Mouse (Mus musculus) midbrain, postnatal 0 days (tissue): ENCODE results near the gene Cbx6. TPM values are rescaled to one million over a fixed set of nuclear protein-coding genes. Genes with fewer than 3 reads are reported as not detected.
A peak's percentile ranks its signal among the peaks of the same experiment; 100 is the strongest.

Experiments used
- ATAC-seq: fragments of 200-750 bp; cut with Nextera tagmentation; 2 replicates; pipeline ENCODE4 v1.8.0; 2017; ENCODE audit warnings: moderate number of reproducible peaks, mild to moderate bottlenecking, moderate TSS enrichment, moderate library complexity; ENCODE audit not compliant: low FRiP score
- DNase-seq: peaks from one replicate; pipeline ENCODE4 v3.0.0-alpha.2; 2015; ENCODE audit warnings: low spot score
- H3K27ac ChIP-seq: fragments of 300-500 bp; sonication (generic); 2 replicates; pipeline ENCODE4 v1.5.1; 2014; ENCODE audit warnings: low read depth, mild to moderate bottlenecking, low read length, mixed read lengths
- H3K27me3 ChIP-seq: fragments of 300-500 bp; sonication (generic); 2 replicates; pipeline ENCODE4 v1.6.1; 2014; ENCODE audit warnings: low read length, control low read depth, mixed read lengths; ENCODE audit not compliant: insufficient read depth
- H3K36me3 ChIP-seq: fragments of 300-500 bp; sonication (generic); 2 replicates; pipeline ENCODE4 v1.6.1; 2014; ENCODE audit warnings: low read length, control low read depth, mixed read lengths; ENCODE audit not compliant: insufficient read depth
- H3K4me1 ChIP-seq: fragments of 300-500 bp; sonication (generic); 2 replicates; pipeline ENCODE4 v1.6.1; 2014; ENCODE audit warnings: mild to moderate bottlenecking, control low read depth, antibody characterized with exemption, low read length, mixed read lengths; ENCODE audit not compliant: insufficient read depth
- H3K4me2 ChIP-seq: fragments of 300-500 bp; sonication (generic); 2 replicates; pipeline ENCODE4 v1.6.1; 2014; ENCODE audit warnings: low read depth, mild to moderate bottlenecking, low read length, mixed read lengths; ENCODE audit not compliant: poor library complexity, severe bottlenecking
- H3K4me3 ChIP-seq: fragments of 300-500 bp; sonication (generic); 2 replicates; pipeline ENCODE4 v1.5.1; 2014; ENCODE audit warnings: low read depth, mild to moderate bottlenecking, low read length, moderate library complexity
- H3K9ac ChIP-seq: fragments of 300-500 bp; sonication (generic); replicated peaks from 2 replicates; pipeline ENCODE4 v1.6.1; 2014; ENCODE audit warnings: mild to moderate bottlenecking, low read length, moderate library complexity, mixed read lengths; ENCODE audit not compliant: poor library complexity, severe bottlenecking
- H3K9me3 ChIP-seq: fragments of 300-500 bp; sonication (generic); 2 replicates; pipeline ENCODE4 v1.6.1; 2016; ENCODE audit warnings: low read length, control low read depth
- CTCF ChIP-seq: IDR thresholded peaks from 2 replicates; pipeline ENCODE4 v1.5.1; 2016; ENCODE audit warnings: antibody characterized with exemption, mild to moderate bottlenecking
- WGBS: fragments of 180-500 bp; shearing (Covaris S2); extraction: QIAGEN DNeasy Blood & Tissue Kit; methylation state at CpG from one replicate; pipeline ENCODE4 v1.1.7; 2014; 5-methylcytosine and 5-hydroxymethylcytosine counted together
- polyA plus RNA-seq: library from polyadenylated mRNA; unstranded; fragments of >200 nt; fragmentation: Nextera tagmentation; extraction: Ambion mirVana; gene quantifications from 2 replicates; pipeline ENCODE4 v1.2.1, GENCODE M21; 2015
- total RNA-seq: library from RNA; depleted of rRNA; stranded (reverse); fragments of >200 nt; gene quantifications from 2 replicates; pipeline ENCODE4 v1.2.3, GENCODE M21; 2014

Cbx6 gene
- total and polyA plus RNA-seq, 2 experiments from 2014 or later: 65.0 to 118 TPM

GRCm38 (mm10) chr15:79850143-79850542 lies 15.7 kb upstream of the Cbx6 start:
- no peaks in the 10 kb centered on the region for H3K27me3 ChIP-seq
- no peak overlapping the region for H3K27ac ChIP-seq
- DNase-seq (no peak), ATAC-seq (no peak)
- H3K9me3 ChIP-seq: no peaks in the 10 kb centered on the region
- H3K4me1 ChIP-seq: no peaks in the 10 kb centered on the region
- no peak overlapping the region for H3K4me3 ChIP-seq
- no peak for TF ChIP-seq CTCF
- 95% methylated on average over 2 of the region's 2 CpGs for WGBS
- no peak overlapping the region for H3K9ac ChIP-seq
- H3K36me3 ChIP-seq: no peaks in the 10 kb centered on the region
- no peak overlapping the region for H3K4me2 ChIP-seq

GRCm38 (mm10) chr15:79847100-79847499 lies 12.6 kb upstream of the Cbx6 start:
- no peak overlapping the region for H3K4me3 ChIP-seq
- H3K27me3 ChIP-seq: no peaks in the 10 kb centered on the region
- no peak overlapping the region for H3K4me2 ChIP-seq
- peak; percentile 45 for DNase-seq
- no peak for ATAC-seq
- no peaks in the 10 kb centered on the region for H3K9me3 ChIP-seq
- no peak overlapping the region for H3K27ac ChIP-seq
- TF ChIP-seq CTCF: no peak
- no peaks in the 10 kb centered on the region for H3K36me3 ChIP-seq
- WGBS: 23% methylated on average over 5 of the region's 5 CpGs
- H3K9ac ChIP-seq: no peak overlapping the region
- no peaks in the 10 kb centered on the region for H3K4me1 ChIP-seq

- H3K4me3 ChIP-seq: no peak overlapping the region
- ATAC-seq (no peak), DNase-seq (no peak)
- WGBS: 71% methylated on average over 4 of the region's 4 CpGs
- H3K4me1 ChIP-seq: no peaks in the 10 kb centered on the region
- no peaks in the 10 kb centered on the region for H3K36me3 ChIP-seq
- no peak overlapping the region for H3K27ac ChIP-seq
- H3K4me2 ChIP-seq: no peak overlapping the region
- no peak for TF ChIP-seq CTCF
- no peaks in the 10 kb centered on the region for H3K27me3 ChIP-seq
- no peak overlapping the region for H3K9ac ChIP-seq
- H3K9me3 ChIP-seq: no peaks in the 10 kb centered on the region
Observed at GRCm38 (mm10) chr15:79845986-79846385, 11.5 kb upstream of the Cbx6 start.

- Histone ChIP-seq H3K9ac (no peak overlapping the region), H3K27ac (no peak overlapping the region), H3K4me2 (no peak overlapping the region), H3K27me3 (no peaks in the 10 kb centered on the region), H3K4me3 (no peak overlapping the region), H3K36me3 (no peaks in the 10 kb centered on the region), H3K9me3 (no peaks in the 10 kb centered on the region), H3K4me1 (no peaks in the 10 kb centered on the region)
- TF ChIP-seq CTCF: no peak
- ATAC-seq: no peak
- no peak for DNase-seq
- 80% methylated on average over 3 of the region's 3 CpGs for WGBS
Observed at GRCm38 (mm10) chr15:79842985-79843384, 8.5 kb upstream of the Cbx6 start.

GRCm38 (mm10) chr15:79840281-79840680 lies 5.8 kb upstream of the Cbx6 start:
- Histone ChIP-seq H3K36me3 (no peaks in the 10 kb centered on the region), H3K4me2 (no peak overlapping the region), H3K27me3 (no peaks in the 10 kb centered on the region), H3K4me1 (peaks cover 5% of the 10 kb centered on the region), H3K4me3 (no peak overlapping the region), H3K9me3 (no peaks in the 10 kb centered on the region), H3K27ac (no peak overlapping the region), H3K9ac (no peak overlapping the region)
- DNase-seq (no peak), ATAC-seq (no peak)
- TF ChIP-seq CTCF: no peak
- WGBS: 84% methylated on average over 2 of the region's 2 CpGs

- TF ChIP-seq CTCF: no peak
- peak overlapping the region; percentile 100 for H3K4me2 ChIP-seq
- H3K4me3 ChIP-seq: no peak overlapping the region
- H3K27me3 ChIP-seq: no peaks in the 10 kb centered on the region
- peak overlapping the region; percentile 98 for H3K27ac ChIP-seq
- no peak for ATAC-seq
- H3K9ac ChIP-seq: peak overlapping the region; percentile 48; the same call in 1 of the 2 replicates
- DNase-seq: no peak
- H3K9me3 ChIP-seq: no peaks in the 10 kb centered on the region
- WGBS: 20% methylated on average over 9 of the region's 9 CpGs
- 0 out of 2 replicates have a peak, but pooled peaks cover 4% of the 10 kb centered on the region for H3K36me3 ChIP-seq
- H3K4me1 ChIP-seq: peaks cover 14% of the 10 kb centered on the region
Observed at GRCm38 (mm10) chr15:79834881-79835260, 383 bp upstream of the Cbx6 start.
